Mouse (Mus musculus) c-Kit-positive CD71-negative TER-119-negative erythroid progenitor cells, embryonic 14.5 days (primary cell): Measurements from ENCODE around the gene Abhd14a.
"Not testable (repeated sequence)": the region's sequence is repeated elsewhere in the genome, so short reads cannot be mapped to it uniquely, and the experiment has no call there.

Experiments used
- DNase-seq: peaks from one replicate; pipeline ENCODE4 v3.0.0-alpha.2; 2013; ENCODE audit warnings: low read depth

Abhd14a gene

DNA sequence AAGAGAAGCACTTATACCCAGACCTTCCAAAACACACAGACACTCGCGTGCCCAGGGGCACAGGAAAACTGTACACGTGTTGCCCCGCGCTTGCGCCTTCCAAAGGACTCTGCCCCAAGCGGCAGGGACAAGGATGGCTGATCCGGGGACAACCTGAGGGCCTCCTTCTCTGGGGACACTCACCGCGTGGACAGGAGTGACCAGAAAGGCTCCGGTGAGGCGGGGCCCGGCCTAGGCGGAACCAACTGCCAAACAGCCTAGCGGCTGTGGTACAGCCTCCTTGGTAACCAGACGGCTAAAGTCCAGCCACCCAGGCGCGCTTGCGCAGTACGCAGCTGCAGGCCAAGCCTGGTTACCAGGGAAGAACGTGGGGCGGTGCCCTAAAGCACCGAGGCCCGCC, at the start of gene Abhd14a, which contains the start of gene Abhd14b:
TSS of gene Abhd14a (minus strand) at position 331 of the 400 bp plus-strand sequence.
TSS of gene Abhd14b (plus strand) at position 112 of the 400 bp plus-strand sequence.
- DNase-seq: peak; percentile 59

DNA sequence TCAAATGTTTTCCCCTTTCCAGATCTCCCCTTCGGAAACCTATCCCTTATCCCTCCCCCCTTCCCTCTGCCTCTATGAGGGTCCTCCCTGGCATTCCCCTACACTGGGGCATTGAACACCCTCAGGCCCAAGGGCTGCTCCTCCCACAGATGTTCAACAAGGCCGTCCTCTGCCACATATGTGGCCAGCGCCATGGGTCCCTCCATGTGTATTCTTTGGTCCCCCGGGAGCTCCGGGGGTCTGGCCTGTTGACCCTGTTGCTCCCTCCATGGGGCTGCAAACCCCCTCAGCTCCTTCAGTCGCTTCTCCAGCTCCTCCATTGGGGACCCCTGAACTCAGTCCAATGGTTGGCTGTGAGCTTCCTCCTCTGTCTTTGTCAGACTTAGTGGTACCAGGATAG, 40.1 kb upstream of the Abhd14a start:
- not testable (repeated sequence) for DNase-seq

DNA sequence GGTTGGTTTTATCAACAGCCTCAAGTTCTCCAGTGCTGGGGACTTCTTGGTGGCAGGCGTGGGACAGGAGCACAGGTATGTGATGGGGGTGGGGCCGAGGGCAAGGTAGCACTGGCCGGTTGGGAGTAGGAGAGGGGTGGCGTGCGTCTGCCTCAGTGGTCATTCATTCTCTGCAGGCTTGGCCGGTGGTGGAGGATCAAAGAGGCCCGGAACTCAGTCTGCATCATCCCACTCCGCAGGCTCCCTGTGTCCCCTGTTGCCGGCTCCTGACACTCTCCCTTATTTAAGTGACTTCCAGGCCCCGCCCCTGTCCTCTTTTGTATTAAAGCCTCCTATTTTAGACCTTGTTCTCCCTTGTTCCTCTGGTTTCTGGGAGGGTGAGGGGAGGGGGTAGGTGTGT, 37.6 kb upstream of the Abhd14a start:
- DNase-seq: no peak

DNA sequence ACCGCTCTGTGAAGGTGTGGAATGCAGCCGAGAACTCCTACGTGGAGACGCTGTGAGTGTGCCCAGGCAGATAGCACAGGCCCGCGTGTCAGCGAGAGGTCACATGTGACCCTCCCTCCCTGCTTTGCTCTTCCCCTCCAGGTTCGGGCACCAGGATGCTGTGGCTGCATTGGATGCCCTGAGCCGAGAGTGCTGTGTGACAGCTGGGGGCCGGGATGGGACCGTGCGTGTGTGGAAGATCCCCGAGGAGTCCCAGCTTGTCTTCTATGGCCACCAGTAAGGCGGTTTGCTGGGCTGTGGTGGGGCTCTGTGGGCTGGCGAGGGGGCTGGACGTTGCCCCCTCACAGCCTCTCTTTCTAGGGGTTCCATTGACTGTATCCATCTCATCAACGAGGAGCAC, 36.1 kb upstream of the Abhd14a start:
- DNase-seq: no peak

DNA sequence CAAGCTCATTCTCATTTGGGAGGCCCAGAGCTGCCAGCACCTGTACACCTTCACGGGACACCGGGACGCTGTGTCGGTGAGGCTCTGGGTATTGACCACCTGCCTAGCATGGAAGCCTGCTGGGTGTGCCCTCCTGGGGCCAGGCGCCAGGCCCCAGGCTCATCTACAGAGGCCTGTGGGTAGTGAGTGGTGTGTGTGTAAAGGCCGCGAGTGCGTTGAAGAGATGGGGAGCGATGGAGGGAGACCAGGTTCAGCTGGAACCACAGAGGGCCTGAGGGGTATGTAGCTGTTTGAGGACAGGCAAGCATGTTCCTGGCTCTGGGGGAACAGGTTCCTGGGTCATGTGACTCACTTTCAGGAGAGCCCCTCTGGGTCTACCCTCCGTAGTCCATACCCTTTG, 35.7 kb upstream of the Abhd14a start:
- no peak for DNase-seq

DNA sequence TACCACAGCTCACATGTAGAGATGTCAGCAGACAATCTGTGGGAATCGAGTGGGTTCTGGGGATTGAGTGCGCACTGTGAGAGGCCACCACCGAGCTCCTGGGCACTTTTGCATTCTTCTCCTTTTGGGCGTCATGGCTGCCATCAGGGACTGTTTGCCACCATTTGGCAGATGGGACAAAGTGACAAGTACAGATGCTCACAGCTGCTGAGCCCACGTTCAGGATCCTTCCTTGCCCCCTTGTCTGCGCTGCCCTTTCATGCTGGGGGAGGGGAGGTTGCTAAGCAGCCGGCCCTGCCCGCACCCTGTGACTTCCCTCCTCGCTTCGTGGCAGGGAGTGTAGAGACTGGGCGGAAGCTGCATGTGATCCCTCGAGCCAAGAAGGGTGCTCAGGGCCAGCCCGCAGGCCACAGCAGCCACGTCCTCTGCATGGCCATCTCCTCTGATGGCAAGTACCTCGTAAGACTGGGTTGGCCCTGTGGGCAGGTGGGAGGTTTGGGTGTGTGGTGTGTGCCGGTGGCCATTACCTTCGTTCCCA, 35.2 kb upstream of the Abhd14a start:
- DNase-seq: no peak

DNA sequence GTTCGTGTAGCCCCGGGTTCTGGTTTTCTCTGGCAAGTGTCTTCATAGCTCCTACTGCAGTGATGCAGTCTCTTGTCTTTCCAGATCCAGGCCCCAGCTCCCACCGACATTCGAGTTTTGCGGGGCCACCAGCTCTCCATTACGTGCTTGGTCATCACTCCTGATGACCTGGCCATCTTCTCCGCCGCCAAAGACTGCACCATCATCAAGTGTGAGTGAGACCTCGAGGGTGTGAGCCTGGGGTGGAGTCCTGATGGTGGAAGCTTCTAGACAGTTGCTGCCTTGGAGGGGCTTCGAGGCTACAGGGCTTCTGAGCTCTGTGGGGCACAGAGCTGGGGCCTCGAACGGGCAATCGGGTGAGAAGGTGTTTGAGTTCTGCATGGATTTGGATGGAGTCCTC, 34.2 kb upstream of the Abhd14a start:
- no peak for DNase-seq

DNA sequence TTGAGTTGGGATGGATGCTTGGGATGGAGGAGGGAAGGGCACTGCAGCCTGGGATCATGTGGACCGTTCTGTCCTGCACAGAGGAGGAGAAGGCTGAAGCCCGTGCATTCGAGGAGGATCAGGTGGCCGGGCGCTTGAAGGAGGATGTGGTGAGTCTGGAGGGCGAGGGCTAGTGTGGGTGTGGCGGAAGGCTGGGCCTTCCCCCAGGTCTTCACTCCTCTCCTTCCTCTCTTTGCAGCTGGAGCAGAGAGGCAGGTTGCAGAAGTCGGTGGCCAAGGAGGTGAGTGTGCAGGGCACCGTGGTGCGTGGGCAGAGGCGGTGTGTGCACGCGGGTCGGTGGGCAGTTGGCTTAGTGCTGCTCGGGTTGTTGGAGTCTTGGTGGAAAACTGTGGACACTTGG, 33.6 kb upstream of the Abhd14a start:
- DNase-seq: no peak

DNA sequence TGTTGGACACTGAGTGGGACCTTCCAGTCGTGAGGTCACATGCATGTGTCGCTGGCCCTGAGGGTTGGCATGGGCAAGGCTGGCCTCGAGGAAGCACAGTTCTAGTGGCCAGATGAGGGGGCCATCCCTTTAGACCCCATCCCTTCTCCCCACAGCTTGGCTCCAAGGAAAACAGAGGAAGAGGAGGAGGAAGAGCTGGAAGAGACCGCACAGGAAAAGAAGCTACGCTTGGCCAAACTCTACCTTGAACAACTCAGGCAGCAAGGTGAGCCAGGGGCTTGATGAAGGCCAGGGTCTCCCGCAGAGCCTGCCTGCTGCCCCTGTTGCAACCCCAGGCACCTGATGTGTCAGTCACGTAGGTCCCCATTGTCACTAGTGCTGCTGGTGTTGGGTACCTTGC, 33.1 kb upstream of the Abhd14a start:
- no peak for DNase-seq

DNA sequence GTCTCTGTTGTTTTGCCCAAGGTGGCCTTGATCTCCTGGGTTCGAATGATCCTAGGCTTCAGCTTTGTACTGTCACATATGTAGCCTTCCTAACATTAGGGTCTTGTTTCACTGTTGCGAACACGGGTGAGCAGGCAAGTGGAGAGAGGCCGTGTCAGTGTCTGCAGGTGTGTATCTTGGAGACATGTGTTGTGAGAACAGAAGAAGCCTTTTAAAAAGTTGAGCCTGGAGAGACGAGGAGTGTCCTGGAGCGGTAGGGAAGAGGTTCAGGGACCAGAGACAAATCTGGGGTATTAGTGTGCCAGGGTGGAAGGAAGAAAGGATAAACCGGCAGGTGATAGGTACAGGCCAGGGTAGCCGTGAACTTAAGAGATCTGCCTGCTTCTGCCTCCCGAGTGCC, 30.6 kb upstream of the Abhd14a start:
- DNase-seq: no peak

DNA sequence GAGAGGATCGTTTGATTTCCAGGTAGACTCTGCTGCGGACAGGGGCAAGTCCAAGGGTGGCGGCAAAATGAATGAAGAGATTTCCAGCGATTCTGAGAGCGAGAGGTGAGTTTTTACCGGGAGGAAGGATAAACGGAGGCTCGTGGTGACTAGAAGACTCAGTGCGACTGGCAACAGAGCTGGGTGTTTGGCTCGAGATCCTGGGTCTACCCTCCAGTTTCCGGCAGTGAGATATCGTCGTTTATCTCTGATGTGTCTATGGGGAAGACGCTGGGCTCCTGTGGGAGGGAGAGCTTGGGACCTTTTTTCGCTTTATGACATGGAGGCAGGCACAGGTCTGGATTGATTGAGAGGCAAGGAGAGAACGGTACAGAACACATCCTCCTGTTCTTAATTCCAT, 30.2 kb upstream of the Abhd14a start:
- no peak for DNase-seq

DNA sequence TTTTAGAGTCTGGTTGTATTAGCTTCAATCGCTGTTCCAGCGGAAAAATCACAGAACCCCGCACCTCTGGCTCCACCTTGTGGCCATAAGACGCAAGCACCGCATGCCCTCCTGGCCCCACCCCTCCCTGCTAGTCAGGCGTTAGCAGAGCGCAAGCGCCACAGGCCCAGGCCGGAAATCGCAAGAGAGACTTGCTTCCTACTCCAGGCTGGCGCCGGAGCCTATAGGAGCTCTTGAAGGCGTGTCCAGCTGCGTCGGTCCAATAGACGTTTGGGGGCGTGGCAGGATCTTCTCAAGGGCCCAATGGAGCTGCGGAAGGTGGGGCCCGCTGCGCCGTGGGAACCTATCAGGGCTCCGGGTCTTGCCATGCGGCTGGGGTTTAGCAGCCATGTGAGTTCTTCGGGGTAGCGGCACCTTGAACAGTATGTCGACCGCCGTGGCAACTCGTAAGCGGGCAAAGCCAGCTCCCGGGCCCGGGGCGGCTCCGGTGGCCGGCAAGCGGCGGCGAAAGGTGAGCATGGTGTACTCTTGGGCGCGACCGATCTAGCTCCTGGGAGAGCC, 29.5 kb upstream of the Abhd14a start, which contains the start of gene Parp3:
TSS of gene Parp3 (minus strand) at position 26 of the 561 bp plus-strand sequence.
- peak; percentile 100 for DNase-seq

DNA sequence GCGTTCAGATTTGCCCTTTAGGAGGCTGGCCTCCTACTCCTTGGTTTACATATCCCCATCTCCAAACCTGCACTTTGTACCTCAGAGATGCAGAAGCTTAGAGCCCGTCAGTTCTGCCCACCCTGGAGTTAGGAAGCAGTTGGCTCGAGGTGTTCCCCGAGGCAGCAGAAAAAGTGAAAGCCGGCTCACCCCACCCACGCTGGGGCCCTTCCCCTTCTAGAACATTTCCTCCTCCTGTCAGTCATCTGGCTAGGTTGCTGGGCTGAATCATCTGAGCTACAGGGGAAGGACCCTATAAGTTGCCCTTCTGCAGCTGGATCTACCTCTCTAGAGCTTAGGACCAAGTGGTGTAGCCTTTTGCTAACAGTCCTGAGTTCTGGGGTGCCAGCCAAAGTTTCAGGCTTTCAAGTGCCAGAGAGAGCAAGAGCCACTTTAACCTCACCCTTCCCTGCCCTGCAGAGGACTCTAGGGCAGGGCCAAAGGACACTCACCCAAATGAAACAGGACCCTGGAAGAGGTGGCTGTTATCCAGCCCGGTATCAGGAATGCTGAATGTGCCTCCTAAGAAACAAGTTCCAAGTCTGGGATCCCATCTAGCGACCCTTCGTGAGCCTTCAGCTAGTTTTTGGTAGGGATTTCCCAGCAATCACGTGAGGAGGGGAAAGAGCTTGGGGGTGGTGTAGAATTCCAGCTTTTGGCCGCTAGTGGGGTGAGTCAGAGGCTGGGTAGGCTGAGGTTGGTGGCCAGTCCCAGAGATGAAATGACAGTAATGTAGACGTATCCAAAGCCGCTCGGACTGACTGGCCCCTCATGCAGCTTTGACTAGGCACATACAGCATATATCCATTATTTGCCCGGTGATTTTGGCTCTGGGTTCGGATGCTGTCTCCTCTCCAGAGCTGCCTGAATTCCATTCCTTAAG, 28.8 kb upstream of the Abhd14a start:
- no peak for DNase-seq

DNA sequence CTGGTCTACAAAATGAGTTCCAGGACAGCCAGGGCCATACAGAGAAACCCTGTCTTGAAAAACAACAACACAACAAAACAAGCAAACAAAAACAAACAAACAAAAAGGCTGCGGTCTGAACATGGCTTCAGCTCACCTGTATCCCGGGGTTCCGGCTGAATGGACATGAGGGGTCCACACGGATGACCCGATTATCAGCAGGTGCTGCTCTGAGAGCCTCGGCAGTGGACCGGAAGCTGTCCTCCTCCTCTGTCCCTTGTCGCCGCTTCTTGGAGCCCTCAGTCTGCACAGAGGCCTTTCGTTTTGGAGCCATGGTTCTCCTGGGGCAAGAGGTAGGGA, 28.2 kb upstream of the Abhd14a start, which contains the start of gene Rrp9:
TSS of gene Rrp9 (plus strand) at position 301 of the 339 bp plus-strand sequence.
- no peak for DNase-seq

DNA sequence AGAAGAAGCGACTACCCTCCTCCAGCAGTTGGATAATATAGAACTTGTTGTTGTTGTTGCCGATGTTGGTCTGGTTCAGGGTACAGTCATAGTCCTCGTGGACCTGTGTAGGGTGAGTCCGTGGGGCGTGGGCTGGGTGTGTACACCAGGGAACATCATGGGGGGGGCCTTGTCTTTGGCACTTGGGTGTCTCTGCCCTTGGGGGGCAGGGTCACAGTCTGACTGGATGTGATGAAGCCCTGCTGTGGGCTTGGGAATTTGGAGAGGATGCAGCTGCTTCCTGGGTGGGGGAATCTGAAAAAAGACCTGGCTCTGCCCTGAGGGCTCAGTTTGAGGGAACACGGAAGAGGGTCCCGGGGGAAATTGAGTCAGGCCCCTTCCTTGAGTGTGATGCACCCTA, 27.6 kb upstream of the Abhd14a start:
- no peak for DNase-seq

DNA sequence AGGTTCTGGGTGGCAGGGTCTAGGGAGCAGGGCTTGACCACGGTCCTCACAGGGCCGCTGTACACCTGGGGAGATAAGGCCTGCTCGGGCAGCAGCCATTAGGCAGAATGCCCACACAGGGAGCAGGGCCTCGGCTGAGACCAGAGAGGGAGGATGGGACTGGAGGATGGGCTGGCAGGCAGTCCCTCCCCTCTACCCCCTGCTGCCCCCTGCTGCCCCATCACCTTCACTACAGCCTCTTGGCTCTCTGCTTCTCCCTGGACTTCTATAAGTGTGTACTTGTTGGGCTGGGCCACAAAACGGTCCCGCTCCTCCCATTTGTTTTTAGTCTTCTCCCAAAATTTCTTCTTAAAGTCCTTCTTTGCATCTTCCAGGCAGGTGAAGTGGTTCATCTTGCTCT, 27.0 kb upstream of the Abhd14a start:
- no peak for DNase-seq

DNA sequence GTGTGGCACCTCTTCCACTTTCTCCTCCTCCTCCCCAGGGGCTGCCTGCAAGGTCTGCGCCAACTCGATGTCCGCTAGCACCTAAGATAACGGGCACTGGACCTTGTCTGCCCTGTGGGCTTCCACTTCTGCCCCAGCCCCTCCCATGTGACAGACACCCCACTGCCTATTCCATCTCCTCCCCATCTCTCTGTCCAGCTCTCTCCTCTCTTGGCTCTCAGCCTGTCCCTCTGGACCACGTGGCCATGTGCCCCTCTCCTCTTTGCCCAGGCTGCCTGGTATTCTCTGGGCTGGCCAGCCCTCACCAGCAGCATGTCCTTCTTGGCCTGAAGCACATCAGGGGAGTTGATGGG, 26.3 kb upstream of the Abhd14a start:
- no peak for DNase-seq

DNA sequence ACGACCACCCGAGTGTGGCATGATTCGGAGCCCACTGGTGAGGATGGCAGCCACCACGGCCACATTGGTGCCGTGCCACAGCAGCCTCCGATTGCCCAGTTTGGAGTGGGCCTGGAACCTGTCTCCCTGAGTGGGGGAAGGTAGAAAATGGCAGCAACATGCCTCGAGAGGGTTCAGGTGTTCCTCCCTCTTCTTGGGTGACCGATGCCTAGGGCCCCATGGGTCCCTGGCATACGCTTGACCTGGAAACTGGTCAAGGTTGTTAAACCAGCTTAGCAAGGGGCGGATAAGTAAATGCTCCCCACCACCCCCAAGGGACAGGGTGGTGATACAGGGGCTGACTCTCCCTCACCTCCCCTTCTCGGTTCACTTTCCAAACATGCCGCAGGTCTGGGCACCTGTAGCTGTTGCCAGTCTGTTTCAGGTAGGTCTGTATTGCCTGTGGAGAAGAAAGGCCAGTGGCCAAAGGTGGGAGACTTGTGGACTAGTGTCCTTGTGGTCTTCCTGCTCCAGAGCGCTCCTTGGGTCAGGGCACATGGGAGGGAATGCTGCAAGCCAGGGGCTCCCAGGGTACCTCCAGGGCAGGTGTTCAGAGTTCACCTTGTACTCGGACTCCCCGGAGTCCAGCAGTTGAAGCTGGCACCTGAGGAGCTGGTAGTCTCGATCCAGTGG, 25.7 kb upstream of the Abhd14a start:
- no peak for DNase-seq

DNA sequence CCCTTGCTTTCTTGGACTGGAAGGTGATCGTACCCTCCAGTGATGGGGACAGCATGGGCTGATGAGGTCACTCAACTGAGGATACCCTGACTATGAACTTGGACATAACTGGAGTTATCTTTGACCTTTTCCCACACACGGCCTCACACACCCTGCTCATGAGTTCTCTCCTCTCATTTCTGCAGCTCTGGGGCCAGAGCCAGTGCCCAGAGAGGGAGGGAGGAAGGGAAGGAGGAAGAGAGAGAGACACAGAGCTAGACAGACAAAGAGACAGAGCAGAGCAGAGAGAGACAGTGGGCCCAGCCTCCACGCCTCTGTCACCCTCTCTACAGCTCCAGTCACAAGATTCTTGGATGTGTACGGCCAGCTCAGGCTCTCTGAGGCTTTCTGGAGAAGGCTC, 24.8 kb upstream of the Abhd14a start:
- no peak for DNase-seq

DNA sequence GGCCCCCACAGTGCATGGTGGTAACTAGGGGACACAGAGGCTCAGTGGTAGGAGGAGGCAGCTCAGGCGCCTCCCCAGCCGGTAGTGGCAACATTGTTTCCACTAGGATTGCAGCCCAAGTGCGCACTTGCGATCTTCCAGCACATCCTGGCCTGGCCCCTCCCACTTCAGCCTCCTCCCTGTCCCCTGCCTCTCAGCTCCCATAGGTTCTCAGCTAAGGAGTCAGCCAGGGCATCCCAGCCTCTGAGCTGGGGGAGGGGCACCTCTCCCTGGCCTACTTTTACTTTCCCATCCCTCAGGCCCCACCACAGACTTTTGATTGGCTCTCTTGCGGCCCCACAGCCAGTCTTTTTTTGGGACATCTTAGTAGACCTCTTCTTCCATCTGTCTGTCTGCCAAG, 24.4 kb upstream of the Abhd14a start:
- no peak for DNase-seq

DNA sequence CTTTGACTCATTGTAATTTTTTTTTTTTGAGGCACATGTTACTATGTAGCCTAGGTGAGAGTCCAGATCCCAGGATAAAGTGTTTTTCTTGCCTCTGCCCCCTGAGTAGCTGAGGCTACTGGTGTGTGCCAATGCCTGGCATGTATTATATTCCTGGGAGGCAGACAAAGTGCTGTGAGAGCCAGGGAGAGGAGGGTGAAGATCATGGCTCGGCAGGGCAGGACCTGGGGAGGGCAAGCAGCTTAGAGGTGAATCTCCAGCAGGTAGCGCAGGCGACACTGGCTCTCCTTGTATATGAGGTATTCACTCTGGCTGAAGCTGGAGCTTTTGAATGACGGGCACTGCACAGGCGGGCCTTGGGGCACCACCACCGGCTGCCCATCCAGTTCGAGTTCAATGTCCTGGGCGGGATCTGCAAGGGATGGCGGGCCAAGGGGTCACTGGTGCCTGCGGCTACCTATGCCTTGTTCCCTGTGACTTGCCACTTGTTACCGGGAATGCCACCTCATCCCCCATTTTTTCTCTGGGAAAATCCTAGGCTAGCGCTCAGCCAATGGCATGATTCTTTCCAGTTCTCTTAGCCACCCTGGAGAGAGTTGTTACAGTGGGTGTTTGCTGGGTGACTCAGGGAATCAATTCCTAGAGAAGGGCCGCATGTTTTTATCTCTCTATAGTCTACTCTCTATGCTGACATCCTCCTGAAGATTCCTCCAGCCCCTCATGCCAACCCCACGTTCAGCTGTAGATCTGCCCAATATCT, 23.7 kb upstream of the Abhd14a start:
- no peak for DNase-seq

DNA sequence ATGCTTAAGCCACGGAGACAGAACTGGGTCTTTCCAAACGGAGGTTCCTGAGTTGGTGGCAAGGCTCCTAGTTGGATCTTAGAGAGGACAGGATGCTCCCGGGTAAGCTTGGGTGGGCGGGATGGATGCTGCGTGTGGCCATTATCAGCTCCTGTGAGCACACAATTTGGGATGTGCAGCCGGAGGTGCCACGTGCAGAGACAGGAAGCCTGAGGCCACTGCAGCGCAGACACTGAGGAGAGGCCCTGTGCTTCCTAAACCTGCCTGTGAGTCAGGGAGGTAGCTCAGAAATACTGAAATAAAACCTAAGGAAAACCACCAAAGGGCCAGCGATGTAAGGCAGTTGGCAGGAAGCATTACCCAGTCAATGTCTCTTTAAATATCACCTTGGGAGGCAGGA, 22.3 kb upstream of the Abhd14a start:
- no peak for DNase-seq
